Mouse (Mus musculus) MN1 (cell line): ENCODE results near the gene Taar8b.
A peak's percentile ranks its signal among the peaks of the same experiment; 100 is the strongest.
"Not testable (repeated sequence)": the region's sequence is repeated elsewhere in the genome, so short reads cannot be mapped to it uniquely, and the experiment has no call there.

Source experiments
- DNase-seq: peaks from one replicate; pipeline ENCODE4 v3.0.0-alpha.2; 2016; ENCODE audit warnings: low spot score

Taar8b gene

GRCm38 (mm10) chr10:24092194-24092593, at the start of gene Taar8b:
Gene Taar8b, minus strand, starts transcription at chr10:24092294.
- no peak for DNase-seq

GRCm38 (mm10) chr10:24138623-24139261, 46.6 kb upstream of the Taar8b start:
- DNase-seq: no peak

GRCm38 (mm10) chr10:24134071-24134645, 42.1 kb upstream of the Taar8b start:
- DNase-seq: no peak

GRCm38 (mm10) chr10:24133132-24133531, 41.0 kb upstream of the Taar8b start:
- no peak for DNase-seq

- no peak for DNase-seq
These were observed 40.2 kb upstream of the Taar8b start for GRCm38 (mm10) chr10:24132273-24132672.

GRCm38 (mm10) chr10:24131451-24132262, 39.6 kb upstream of the Taar8b start:
- DNase-seq: peak; percentile 90

- DNase-seq: peak; percentile 54
These were observed 19.2 kb upstream of the Taar8b start for GRCm38 (mm10) chr10:24111116-24111778.

GRCm38 (mm10) chr10:24109434-24109833, 17.3 kb upstream of the Taar8b start, which contains the start of gene Taar9:
Gene Taar9, minus strand, starts transcription at chr10:24109534.
- DNase-seq: not testable (repeated sequence)

GRCm38 (mm10) chr10:24108236-24108635, 16.1 kb upstream of the Taar8b start:
- no peak for DNase-seq

GRCm38 (mm10) chr10:24107747-24108146, 15.7 kb upstream of the Taar8b start:
- no peak for DNase-seq

GRCm38 (mm10) chr10:24103299-24103698, 11.2 kb upstream of the Taar8b start:
- DNase-seq: not testable (repeated sequence)

- not testable (repeated sequence) for DNase-seq
These were observed 9.7 kb upstream of the Taar8b start, which contains the start of gene Taar8c for GRCm38 (mm10) chr10:24101812-24102211. Gene Taar8c, minus strand, starts transcription at chr10:24101912.

- not testable (repeated sequence) for DNase-seq
These were observed 4.9 kb upstream of the Taar8b start for GRCm38 (mm10) chr10:24097010-24097409.

GRCm38 (mm10) chr10:24087168-24087567, 4.9 kb downstream of the Taar8b start:
- DNase-seq: no peak

GRCm38 (mm10) chr10:24086555-24086954, 5.5 kb downstream of the Taar8b start:
- DNase-seq: no peak

- no peak for DNase-seq
These were observed 6.2 kb downstream of the Taar8b start for GRCm38 (mm10) chr10:24085936-24086335.

- peak; percentile 18 for DNase-seq
These were observed 11.9 kb downstream of the Taar8b start for GRCm38 (mm10) chr10:24080166-24080565.

GRCm38 (mm10) chr10:24076200-24076599, 15.9 kb downstream of the Taar8b start, which contains the start of gene Taar8a:
Gene Taar8a, plus strand, starts transcription at chr10:24076500.
- DNase-seq: not testable (repeated sequence)

- DNase-seq: not testable (repeated sequence)
These were observed 17.3 kb downstream of the Taar8b start for GRCm38 (mm10) chr10:24074751-24075150.

- DNase-seq: no peak
These were observed 33.1 kb downstream of the Taar8b start for GRCm38 (mm10) chr10:24058986-24059385.

- DNase-seq: no peak
These were observed 40.1 kb downstream of the Taar8b start for GRCm38 (mm10) chr10:24052039-24052438.

GRCm38 (mm10) chr10:24049210-24049609, 42.9 kb downstream of the Taar8b start, which contains the start of gene Taar7f:
Gene Taar7f, plus strand, starts transcription at chr10:24049510.
- no peak for DNase-seq
